Comparison of ENCODE assay signal across 16 mouse cellular contexts in the genomic region with DNA sequence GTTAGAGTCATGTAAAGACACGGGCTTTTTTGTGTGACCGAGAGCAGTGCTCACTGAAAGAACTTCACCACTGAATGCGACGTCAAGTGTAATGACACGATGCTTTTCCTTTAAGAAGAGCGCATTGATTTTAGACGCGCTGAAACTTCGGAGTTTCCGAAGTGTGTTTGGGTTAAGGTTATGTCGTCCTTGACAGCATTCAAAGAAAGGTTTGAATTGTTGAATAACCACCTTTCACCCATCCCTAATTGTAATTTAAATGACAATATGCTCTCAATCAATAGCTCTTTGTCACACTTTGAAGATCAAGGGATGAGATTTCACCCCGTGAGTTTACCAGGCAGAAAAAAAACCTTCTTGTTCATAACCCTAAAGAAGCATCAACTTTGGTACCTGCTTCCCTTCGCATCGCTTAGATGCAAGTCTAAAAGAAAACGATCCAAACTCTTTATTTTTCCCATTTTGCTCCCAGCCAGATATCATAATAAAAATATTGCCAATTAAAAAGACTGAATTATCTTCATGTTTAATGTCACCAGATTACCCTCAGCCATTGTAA.
DNase-seq lines count a peak whose midpoint lies in the region; ATAC-seq and TF ChIP-seq lines count a peak whose summit lies in the region.
"Had no signal": no experiment of that assay in that cellular context is flagged by ENCODE, and none has a peak within 500 bp of the region (broad histone marks: within the 10 kb centered on the region; RNA-seq: fewer than 3 reads in every experiment).

No protein-coding gene starts in this region.

- no peak overlapping the region for H3K27ac ChIP-seq in hindbrain, embryonic 15.5 days (replicated peaks)
- no peak overlapping the region for H3K27ac ChIP-seq in midbrain, embryonic 15.5 days
- no peak overlapping the region for H3K27ac ChIP-seq in intestine, embryonic 16.5 days (ENCODE audit: low read length)
- H3K27ac ChIP-seq: embryonic facial prominence, embryonic 12.5 days; left cerebral cortex, adult 2 months; limb, embryonic 13.5 days; liver, embryonic 15.5 days had no signal

- H3K4me2 ChIP-seq in hindbrain, embryonic 15.5 days = peak overlapping the region; percentile 25
- H3K4me2 ChIP-seq in midbrain, embryonic 15.5 days = peak overlapping the region; percentile 14; the same call in 1 of the 2 replicates
- H3K4me2 ChIP-seq in intestine, embryonic 16.5 days (ENCODE audit: low read depth, low read length) = no peak overlapping the region
- H3K4me2 ChIP-seq: embryonic facial prominence, embryonic 12.5 days; limb, embryonic 13.5 days; liver, embryonic 15.5 days had no signal

- H3K9me3 ChIP-seq in hindbrain, embryonic 15.5 days = no peaks in the 10 kb centered on the region
- no peaks in the 10 kb centered on the region for H3K9me3 ChIP-seq in midbrain, embryonic 15.5 days
- H3K9me3 ChIP-seq in intestine, embryonic 16.5 days (ENCODE audit: control insufficient read depth, low read length) = no peaks in the 10 kb centered on the region
- H3K9me3 ChIP-seq: embryonic facial prominence, embryonic 12.5 days; limb, embryonic 13.5 days; liver, embryonic 15.5 days had no signal

- no peak overlapping the region for H3K4me3 ChIP-seq in hindbrain, embryonic 15.5 days
- no peak overlapping the region for H3K4me3 ChIP-seq in midbrain, embryonic 15.5 days
- no peak overlapping the region for H3K4me3 ChIP-seq in intestine, embryonic 16.5 days (ENCODE audit: low read length)
- H3K4me3 ChIP-seq: embryonic facial prominence, embryonic 12.5 days; left cerebral cortex, adult 2 months; limb, embryonic 13.5 days; liver, embryonic 15.5 days had no signal

- peaks cover 10% of the 10 kb centered on the region; the same call in 1 of the 2 replicates for H3K4me1 ChIP-seq in hindbrain, embryonic 15.5 days (replicated peaks)
- H3K4me1 ChIP-seq in midbrain, embryonic 15.5 days = peaks cover 6% of the 10 kb centered on the region; the same call in 1 of the 2 replicates
- 0 out of 2 replicates have a peak, but pooled peaks cover 3% of the 10 kb centered on the region for H3K4me1 ChIP-seq in intestine, embryonic 16.5 days (ENCODE audit: control insufficient read depth, insufficient read depth, low read length)
- H3K4me1 ChIP-seq: embryonic facial prominence, embryonic 12.5 days; liver, embryonic 15.5 days had no signal

- peaks cover 24% of the 10 kb centered on the region; the same call in 1 of the 2 replicates for H3K27me3 ChIP-seq in hindbrain, embryonic 15.5 days
- peaks cover 12% of the 10 kb centered on the region; the same call in 1 of the 2 replicates for H3K27me3 ChIP-seq in midbrain, embryonic 15.5 days (replicated peaks)
- no peaks in the 10 kb centered on the region for H3K27me3 ChIP-seq in intestine, embryonic 16.5 days (replicated peaks; ENCODE audit: control insufficient read depth, insufficient read depth, low read length)
- H3K27me3 ChIP-seq: embryonic facial prominence, embryonic 12.5 days; liver, embryonic 15.5 days had no signal

- no peak overlapping the region for H3K9ac ChIP-seq in hindbrain, embryonic 15.5 days
- H3K9ac ChIP-seq in midbrain, embryonic 15.5 days = no peak overlapping the region
- H3K9ac ChIP-seq in intestine, embryonic 16.5 days (ENCODE audit: low read depth, low read length) = no peak overlapping the region
- H3K9ac ChIP-seq: embryonic facial prominence, embryonic 12.5 days; limb, embryonic 13.5 days; liver, embryonic 15.5 days had no signal

- DNase-seq in ES-CJ7 (ENCODE audit: low read depth, low spot score) = peak; percentile 61
- DNase-seq in brain, embryonic 14.5 days (ENCODE audit: low read depth) = peak; percentile 27
- DNase-seq in ovary, postnatal 14 days (ENCODE audit: low spot score) = no peak
- no peak for DNase-seq in spleen, postnatal 14 days (ENCODE audit: low spot score in 2 of 2)
- DNase-seq: adrenal gland, postnatal 14 days; cerebellum, postnatal 25 days; heart, adult 11 months; thymus, postnatal 4 days had no signal

- H3K36me3 ChIP-seq in hindbrain, embryonic 15.5 days = no peaks in the 10 kb centered on the region
- no peaks in the 10 kb centered on the region for H3K36me3 ChIP-seq in midbrain, embryonic 15.5 days (replicated peaks)
- H3K36me3 ChIP-seq in intestine, embryonic 16.5 days (ENCODE audit: control insufficient read depth, insufficient read depth, low read length) = no peaks in the 10 kb centered on the region
- H3K36me3 ChIP-seq: embryonic facial prominence, embryonic 12.5 days; G1E; limb, embryonic 13.5 days; liver, embryonic 15.5 days had no signal

- no peak for TF ChIP-seq CTCF in brain, embryonic 14.5 days (IDR thresholded peaks at IDR 0.05; ENCODE audit: borderline replicate concordance, extremely low read depth, insufficient read depth, insufficient read length)

- ATAC-seq in hindbrain, embryonic 15.5 days (ENCODE audit: low FRiP score, low read depth) = no peak
- no peak for ATAC-seq in midbrain, embryonic 15.5 days (replicated peaks)
- no peak for ATAC-seq in intestine, embryonic 16.5 days

- no peak for TF ChIP-seq POLR2A in brain, embryonic 14.5 days (IDR thresholded peaks at IDR 0.05; ENCODE audit: borderline replicate concordance, extremely low read depth, insufficient read depth, insufficient read length, poor library complexity, severe bottlenecking)

- WGBS in hindbrain, embryonic 15.5 days = 18% methylated on average over 15 of the region's 15 CpGs
- WGBS in midbrain, embryonic 15.5 days = 19% methylated on average over 15 of the region's 15 CpGs
- WGBS in intestine, embryonic 16.5 days = 68% methylated on average over 15 of the region's 15 CpGs

Comparison
In these comparisons a context has a peak if more than half of its experiments do, and no peak if none do; other contexts are left out.
1. DNase-seq: peak in ES-CJ7 (single experiment) and brain, embryonic 14.5 days (single experiment); none in ovary, postnatal 14 days (single experiment) and spleen, postnatal 14 days (0 of 2).